Mouse (Mus musculus) forebrain, embryonic 10.5 days (tissue): ENCODE results near the gene Exoc8. TPM values are rescaled to one million over a fixed set of nuclear protein-coding genes. Genes with fewer than 3 reads are reported as not detected.

Experiments used
- DNase-seq: peaks from one replicate; pipeline ENCODE4 v3.0.0-alpha.2; 2017; ENCODE audit warnings: low spot score; ENCODE audit errors: extremely low spot score
- H3K27ac ChIP-seq: fragments of 300-500 bp; sonication (generic); 2 replicates; pipeline ENCODE4 v1.5.1; 2016; ENCODE audit warnings: mild to moderate bottlenecking
- H3K27me3 ChIP-seq: fragments of 300-500 bp; sonication (generic); 2 replicates; pipeline ENCODE4 v1.6.1; 2016; ENCODE audit warnings: mild to moderate bottlenecking; ENCODE audit not compliant: poor library complexity, severe bottlenecking
- H3K36me3 ChIP-seq: fragments of 300-500 bp; sonication (generic); replicated peaks from 2 replicates; pipeline ENCODE4 v1.6.1; 2016; ENCODE audit warnings: mild to moderate bottlenecking, moderate library complexity
- H3K4me1 ChIP-seq: fragments of 300-500 bp; sonication (generic); 2 replicates; pipeline ENCODE4 v1.6.1; 2016
- H3K4me3 ChIP-seq: fragments of 300-500 bp; sonication (generic); 2 replicates; pipeline ENCODE4 v1.5.1; 2016; ENCODE audit warnings: mild to moderate bottlenecking, moderate library complexity
- H3K9me3 ChIP-seq: fragments of 300-500 bp; sonication (generic); 2 replicates; pipeline ENCODE4 v1.6.1; 2016; ENCODE audit warnings: mild to moderate bottlenecking, moderate library complexity
- WGBS: fragments of 180-500 bp; shearing (Covaris S2); methylation state at CpG from one replicate; pipeline ENCODE4 v1.1.7; 2016; 5-methylcytosine and 5-hydroxymethylcytosine counted together
- polyA plus RNA-seq: library from polyadenylated mRNA; unstranded; fragments of >200 nt; fragmentation: Nextera tagmentation; extraction: Ambion mirVana; gene quantifications from 2 replicates; pipeline ENCODE4 v1.2.1, GENCODE M21; 2016

Exoc8 gene
- polyA plus RNA-seq, 1 experiment from 2014 or later, result 8.3 TPM

- no peak for DNase-seq
- Histone ChIP-seq H3K4me3 (no peak overlapping the region), H3K9me3 (no peaks in the 10 kb centered on the region), H3K36me3 (peaks cover 49% of the 10 kb centered on the region), H3K27me3 (no peaks in the 10 kb centered on the region), H3K4me1 (no peaks in the 10 kb centered on the region), H3K27ac (no peak overlapping the region)
- 92% methylated on average over 15 of the region's 15 CpGs for WGBS
Observed at GRCm38 (mm10) chr8:124923971-124924652, 26.6 kb upstream of the Exoc8 start.

GRCm38 (mm10) chr8:124922490-124923089 lies 25.1 kb upstream of the Exoc8 start:
- no peaks in the 10 kb centered on the region for H3K27me3 ChIP-seq
- peaks cover 38% of the 10 kb centered on the region for H3K36me3 ChIP-seq
- H3K9me3 ChIP-seq, result no peaks in the 10 kb centered on the region
- 91% methylated on average over 11 of the region's 11 CpGs for WGBS
- H3K4me3 ChIP-seq, result no peak overlapping the region
- no peak for DNase-seq
- no peak overlapping the region for H3K27ac ChIP-seq
- H3K4me1 ChIP-seq, result peaks cover 7% of the 10 kb centered on the region; the same call in 1 of the 2 replicates

GRCm38 (mm10) chr8:124921369-124922279 lies 24.1 kb upstream of the Exoc8 start:
- no peak for DNase-seq
- Histone ChIP-seq H3K4me1 (peaks cover 7% of the 10 kb centered on the region; the same call in 1 of the 2 replicates), H3K27ac (no peak overlapping the region), H3K36me3 (peaks cover 29% of the 10 kb centered on the region), H3K4me3 (no peak overlapping the region), H3K27me3 (no peaks in the 10 kb centered on the region), H3K9me3 (no peaks in the 10 kb centered on the region)
- WGBS, result 93% methylated on average over 18 of the region's 18 CpGs

- no peak overlapping the region for H3K4me3 ChIP-seq
- peaks cover 36% of the 10 kb centered on the region for H3K36me3 ChIP-seq
- H3K9me3 ChIP-seq, result no peaks in the 10 kb centered on the region
- H3K27me3 ChIP-seq, result no peaks in the 10 kb centered on the region
- no peak for DNase-seq
- peaks cover 7% of the 10 kb centered on the region; the same call in 1 of the 2 replicates for H3K4me1 ChIP-seq
- 86% methylated on average over 18 of the region's 18 CpGs for WGBS
- no peak overlapping the region for H3K27ac ChIP-seq
Observed at GRCm38 (mm10) chr8:124917741-124918484, 20.4 kb upstream of the Exoc8 start.

- H3K36me3 ChIP-seq, result peaks cover 74% of the 10 kb centered on the region
- no peaks in the 10 kb centered on the region for H3K27me3 ChIP-seq
- H3K4me3 ChIP-seq, result no peak overlapping the region
- WGBS, result 97% methylated on average over 5 of the region's 5 CpGs
- peaks cover 13% of the 10 kb centered on the region; the same call in 1 of the 2 replicates for H3K4me1 ChIP-seq
- DNase-seq, result no peak
- no peak overlapping the region for H3K27ac ChIP-seq
- no peaks in the 10 kb centered on the region for H3K9me3 ChIP-seq
Observed at GRCm38 (mm10) chr8:124914061-124914460, 16.6 kb upstream of the Exoc8 start.

- no peaks in the 10 kb centered on the region for H3K27me3 ChIP-seq
- 83% methylated on average over 17 of the region's 17 CpGs for WGBS
- peaks cover 93% of the 10 kb centered on the region for H3K36me3 ChIP-seq
Observed at GRCm38 (mm10) chr8:124911938-124912872, 14.7 kb upstream of the Exoc8 start.

GRCm38 (mm10) chr8:124910349-124910748 lies 12.8 kb upstream of the Exoc8 start:
- Histone ChIP-seq H3K4me3 (no peak overlapping the region), H3K27ac (no peak overlapping the region), H3K4me1 (peaks cover 6% of the 10 kb centered on the region; the same call in 1 of the 2 replicates), H3K27me3 (no peaks in the 10 kb centered on the region), H3K9me3 (no peaks in the 10 kb centered on the region), H3K36me3 (peaks cover 100% of the 10 kb centered on the region)
- no peak for DNase-seq
- WGBS, result 84% methylated on average over 10 of the region's 10 CpGs

More at GRCm38 (mm10) chr8:124911938-124912872, 14.7 kb upstream of the Exoc8 start:
- no peak for DNase-seq
- H3K9me3 ChIP-seq, result no peaks in the 10 kb centered on the region
- H3K27ac ChIP-seq, result no peak overlapping the region
- H3K4me3 ChIP-seq, result no peak overlapping the region
- peaks cover 6% of the 10 kb centered on the region; the same call in 1 of the 2 replicates for H3K4me1 ChIP-seq

- peaks cover 99% of the 10 kb centered on the region for H3K36me3 ChIP-seq
- H3K4me3 ChIP-seq, result no peak overlapping the region
- H3K27ac ChIP-seq, result no peak overlapping the region
- H3K9me3 ChIP-seq, result no peaks in the 10 kb centered on the region
- WGBS, result 98% methylated on average over 16 of the region's 16 CpGs
- H3K4me1 ChIP-seq, result peaks cover 6% of the 10 kb centered on the region; the same call in 1 of the 2 replicates
- no peak for DNase-seq
- no peaks in the 10 kb centered on the region for H3K27me3 ChIP-seq
Observed at GRCm38 (mm10) chr8:124909936-124910335, 12.4 kb upstream of the Exoc8 start.

- Histone ChIP-seq H3K27ac (no peak overlapping the region), H3K9me3 (no peaks in the 10 kb centered on the region), H3K4me3 (no peak overlapping the region), H3K27me3 (no peaks in the 10 kb centered on the region), H3K4me1 (no peaks in the 10 kb centered on the region), H3K36me3 (peaks cover 96% of the 10 kb centered on the region)
- 81% methylated on average over 2 of the region's 2 CpGs for WGBS
- DNase-seq, result no peak
Observed at GRCm38 (mm10) chr8:124905482-124905881, 8.0 kb upstream of the Exoc8 start.

GRCm38 (mm10) chr8:124903198-124903597 lies 5.7 kb upstream of the Exoc8 start:
- H3K27me3 ChIP-seq, result no peaks in the 10 kb centered on the region
- no peaks in the 10 kb centered on the region for H3K9me3 ChIP-seq
- DNase-seq, result no peak
- no peak overlapping the region for H3K27ac ChIP-seq
- peaks cover 9% of the 10 kb centered on the region for H3K4me1 ChIP-seq
- H3K4me3 ChIP-seq, result no peak overlapping the region
- WGBS, result 95% methylated on average over 15 of the region's 15 CpGs
- peaks cover 87% of the 10 kb centered on the region for H3K36me3 ChIP-seq

- Histone ChIP-seq H3K4me1 (peaks cover 31% of the 10 kb centered on the region), H3K27ac (peak overlapping the region; percentile 84), H3K27me3 (no peaks in the 10 kb centered on the region), H3K9me3 (no peaks in the 10 kb centered on the region), H3K36me3 (peaks cover 68% of the 10 kb centered on the region), H3K4me3 (peak overlapping the region; percentile 98)
- no peak for DNase-seq
- WGBS, result 9% methylated on average over 31 of the region's 31 CpGs
Observed at GRCm38 (mm10) chr8:124898251-124898905, 873 bp upstream of the Exoc8 start.
